Mouse (Mus musculus): ENCODE measurements around the gene Samd1. TPM values are rescaled to one million over a fixed set of nuclear protein-coding genes. Genes with fewer than 3 reads are reported as not detected.

Gene Samd1
- polyA plus RNA-seq, 1 experiment from 2014 or later = 8.5 TPM

DNA sequence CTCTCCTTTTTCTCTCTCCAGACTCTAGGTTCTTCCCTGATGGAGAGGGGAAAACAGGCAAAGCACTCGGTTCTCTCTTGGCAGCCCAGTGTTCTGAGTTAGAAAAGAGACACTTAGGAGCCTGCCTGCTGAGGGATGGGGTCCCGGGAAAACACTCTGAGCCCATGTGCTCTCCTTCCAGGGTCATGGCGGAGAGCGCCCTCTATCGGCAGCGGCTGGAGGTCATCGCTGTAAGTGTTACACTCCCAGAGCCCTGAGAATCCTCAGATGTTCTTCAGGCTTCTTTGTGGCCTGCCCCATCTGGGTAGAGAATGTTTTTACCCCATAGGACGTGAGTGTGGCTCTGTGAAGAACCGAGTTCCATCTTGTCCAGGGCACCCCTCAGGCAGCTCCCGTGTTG, 26.7 kb downstream of the Samd1 start:
- Histone ChIP-seq H3K4me3 (ENCODE audit: control insufficient read depth in 1 of 2, insufficient read depth in 1 of 2, low read depth in 1 of 2, low read length in 2 of 2) (no peak overlapping the region), H3K27me3 (ENCODE audit: control insufficient read depth, insufficient read depth, low read length) (peaks cover 59% of the 10 kb centered on the region), H3K9me3 (ENCODE audit: control insufficient read depth, low read length) (no peaks in the 10 kb centered on the region), H3K9ac (ENCODE audit: low read length) (no peak overlapping the region), H3K4me2 (ENCODE audit: low read length) (no peak overlapping the region), H3K27ac (replicated peaks in 1 of 2; ENCODE audit: control insufficient read depth in 1 of 2, insufficient read depth in 1 of 2, low read depth in 2 of 2, low read length in 2 of 2) (peak overlapping the region in 1 of 2 experiments; percentile 83; a peak in 1 of 4 replicates), H3K4me1 (ENCODE audit: control insufficient read depth in 2 of 2, insufficient read depth in 2 of 2, low read length in 2 of 2) (peaks cover 24 to 42% of the 10 kb centered on the region in 2 experiments), H3K36me3 (ENCODE audit: control insufficient read depth, insufficient read depth, low read length) (no peaks in the 10 kb centered on the region)
- WGBS = 18% methylated on average over 10 of the region's 10 CpGs
- ATAC-seq (ENCODE audit: insufficient number of reproducible peaks, insufficient read depth, low FRiP score, low read depth) = no peak

DNA sequence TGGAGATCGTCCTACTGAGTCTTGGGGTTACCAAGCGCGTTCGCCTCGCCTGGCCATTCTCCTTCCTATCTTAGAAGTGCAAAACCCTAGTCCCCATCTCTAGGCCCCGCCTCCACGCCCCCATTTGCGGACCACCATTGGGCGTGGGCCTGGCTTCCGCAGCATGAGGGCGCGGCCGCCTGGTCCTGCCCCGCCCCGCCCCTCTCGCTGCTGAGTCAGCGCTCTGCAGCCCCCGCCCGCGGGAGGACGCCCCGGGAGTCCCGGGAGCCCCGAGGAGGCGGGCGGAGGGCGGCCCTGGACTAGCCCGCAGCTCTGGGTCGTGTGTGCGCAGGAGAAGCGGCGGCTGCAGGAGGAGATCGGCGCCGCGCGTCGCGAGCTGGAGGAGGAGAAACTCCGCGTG, 28.4 kb downstream of the Samd1 start:
- under 1% methylated on average over 41 of the region's 41 CpGs for whole genome bisulfite sequencing
- H3K4me2 ChIP-seq (ENCODE audit: low read length) = peak overlapping the region; percentile 80
- H3K4me3 ChIP-seq (ENCODE audit: control insufficient read depth in 1 of 2, insufficient read depth in 1 of 2, low read depth in 1 of 2, low read length in 2 of 2) = peak overlapping the region; percentile 37 to 45
- H3K9ac ChIP-seq (ENCODE audit: low read length) = peak overlapping the region; percentile 54
- H3K9me3 ChIP-seq (ENCODE audit: control insufficient read depth, low read length) = no peaks in the 10 kb centered on the region
- 0 out of 2 replicates have a peak, but pooled peaks have one; percentile 20 for ATAC-seq (ENCODE audit: insufficient number of reproducible peaks, insufficient read depth, low FRiP score, low read depth)
- H3K27ac ChIP-seq (replicated peaks in 1 of 2; ENCODE audit: control insufficient read depth in 1 of 2, insufficient read depth in 1 of 2, low read depth in 2 of 2, low read length in 2 of 2) = no peak overlapping the region
- no peaks in the 10 kb centered on the region for H3K36me3 ChIP-seq (ENCODE audit: control insufficient read depth, insufficient read depth, low read length)
- H3K27me3 ChIP-seq (ENCODE audit: control insufficient read depth, insufficient read depth, low read length) = peaks cover 50% of the 10 kb centered on the region
- H3K4me1 ChIP-seq (ENCODE audit: control insufficient read depth in 2 of 2, insufficient read depth in 2 of 2, low read length in 2 of 2) = peaks cover 24 to 42% of the 10 kb centered on the region in 2 experiments

DNA sequence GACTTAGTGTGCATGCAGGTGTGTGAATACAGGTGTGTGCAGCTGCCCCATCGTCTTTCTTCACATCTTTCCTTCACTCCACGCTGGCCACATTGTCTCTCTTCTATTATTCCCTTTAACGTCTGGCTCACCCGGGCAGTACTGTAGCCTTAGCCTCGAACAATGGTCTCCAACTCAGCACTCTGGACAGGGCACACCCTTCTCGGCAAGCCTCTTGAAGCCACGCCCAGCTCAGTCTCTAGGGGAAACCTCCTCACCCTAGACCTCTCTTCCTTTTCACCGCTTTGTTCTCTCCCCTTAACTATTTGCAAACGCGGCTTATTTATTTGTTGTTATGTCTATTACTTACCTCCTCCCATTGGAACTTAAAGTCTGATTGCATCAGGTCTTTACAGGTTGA, 30.0 kb downstream of the Samd1 start:
- Histone ChIP-seq H3K27me3 (ENCODE audit: control insufficient read depth, insufficient read depth, low read length) (peaks cover 38% of the 10 kb centered on the region), H3K4me2 (ENCODE audit: low read length) (no peak overlapping the region), H3K4me1 (ENCODE audit: control insufficient read depth in 2 of 2, insufficient read depth in 2 of 2, low read length in 2 of 2) (peaks cover 17 to 28% of the 10 kb centered on the region in 2 experiments), H3K27ac (replicated peaks in 1 of 2; ENCODE audit: control insufficient read depth in 1 of 2, insufficient read depth in 1 of 2, low read depth in 2 of 2, low read length in 2 of 2) (no peak overlapping the region), H3K9me3 (ENCODE audit: control insufficient read depth, low read length) (no peaks in the 10 kb centered on the region), H3K36me3 (ENCODE audit: control insufficient read depth, insufficient read depth, low read length) (no peaks in the 10 kb centered on the region), H3K4me3 (ENCODE audit: control insufficient read depth in 1 of 2, insufficient read depth in 1 of 2, low read depth in 1 of 2, low read length in 2 of 2) (no peak overlapping the region), H3K9ac (ENCODE audit: low read length) (no peak overlapping the region)
- WGBS = 15% methylated on average over 10 of the region's 10 CpGs
- ATAC-seq (ENCODE audit: insufficient number of reproducible peaks, insufficient read depth, low FRiP score, low read depth) = no peak

DNA sequence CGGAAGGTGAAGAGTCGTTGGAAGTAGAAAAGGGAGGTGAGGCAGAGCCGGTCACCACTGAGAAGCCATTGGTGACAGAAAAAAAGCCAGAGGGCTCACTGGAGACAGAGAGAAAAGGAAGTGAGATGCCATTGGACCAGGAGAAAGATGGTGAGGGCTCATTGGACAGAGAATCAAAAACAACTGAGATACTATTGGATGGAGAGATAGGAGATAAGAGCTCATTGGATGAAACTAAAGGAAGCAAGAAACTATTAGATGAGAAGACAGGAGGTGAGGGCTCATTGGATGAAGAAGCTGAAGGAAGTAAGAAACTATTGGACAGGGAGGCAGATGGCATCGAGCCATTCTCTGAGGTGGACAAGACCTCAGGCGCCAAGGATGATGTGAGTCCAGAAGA, 31.8 kb downstream of the Samd1 start:
- Histone ChIP-seq H3K36me3 (ENCODE audit: control insufficient read depth, insufficient read depth, low read length) (no peaks in the 10 kb centered on the region), H3K27ac (replicated peaks in 1 of 2; ENCODE audit: control insufficient read depth in 1 of 2, insufficient read depth in 1 of 2, low read depth in 2 of 2, low read length in 2 of 2) (no peak overlapping the region), H3K4me2 (ENCODE audit: low read length) (no peak overlapping the region), H3K4me1 (ENCODE audit: control insufficient read depth in 2 of 2, insufficient read depth in 2 of 2, low read length in 2 of 2) (peaks cover 5 to 10% of the 10 kb centered on the region in 2 experiments; a peak in 3 of 4 replicates), H3K9me3 (ENCODE audit: control insufficient read depth, low read length) (no peaks in the 10 kb centered on the region), H3K9ac (ENCODE audit: low read length) (no peak overlapping the region), H3K4me3 (ENCODE audit: control insufficient read depth in 1 of 2, insufficient read depth in 1 of 2, low read depth in 1 of 2, low read length in 2 of 2) (no peak overlapping the region), H3K27me3 (ENCODE audit: control insufficient read depth, insufficient read depth, low read length) (peaks cover 37% of the 10 kb centered on the region)
- ATAC-seq (ENCODE audit: insufficient number of reproducible peaks, insufficient read depth, low FRiP score, low read depth) = no peak
- WGBS = 76% methylated on average over 5 of the region's 5 CpGs

DNA sequence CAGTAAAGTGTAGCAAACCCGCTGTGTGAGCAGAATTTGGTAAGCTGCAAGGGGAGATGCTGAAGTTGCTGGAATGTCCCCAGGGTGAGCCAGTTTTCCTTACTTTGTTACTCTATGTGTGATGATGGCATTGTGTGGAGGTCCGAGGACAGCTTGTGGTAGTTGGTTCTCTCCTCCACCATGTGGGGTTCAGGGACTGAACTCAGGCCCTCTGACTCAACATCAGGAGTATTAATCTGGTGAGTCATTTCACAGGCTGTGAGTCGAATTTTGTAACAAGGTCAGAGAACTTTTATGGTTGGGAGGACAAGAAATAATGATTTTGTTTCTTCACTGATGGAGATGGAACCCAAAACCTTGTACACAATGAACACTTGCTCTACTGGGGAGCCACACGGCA, 35.3 kb downstream of the Samd1 start:
- H3K36me3 ChIP-seq (ENCODE audit: control insufficient read depth, insufficient read depth, low read length) = no peaks in the 10 kb centered on the region
- no peak overlapping the region for H3K9ac ChIP-seq (ENCODE audit: low read length)
- H3K4me1 ChIP-seq (ENCODE audit: control insufficient read depth in 2 of 2, insufficient read depth in 2 of 2, low read length in 2 of 2) = no peaks in the 10 kb centered on the region
- no peak overlapping the region for H3K27ac ChIP-seq (replicated peaks in 1 of 2; ENCODE audit: control insufficient read depth in 1 of 2, insufficient read depth in 1 of 2, low read depth in 2 of 2, low read length in 2 of 2)
- H3K9me3 ChIP-seq (ENCODE audit: control insufficient read depth, low read length) = no peaks in the 10 kb centered on the region
- H3K27me3 ChIP-seq (ENCODE audit: control insufficient read depth, insufficient read depth, low read length) = peaks cover 11% of the 10 kb centered on the region
- ATAC-seq (ENCODE audit: insufficient number of reproducible peaks, insufficient read depth, low FRiP score, low read depth) = no peak
- no peak overlapping the region for H3K4me3 ChIP-seq (ENCODE audit: control insufficient read depth in 1 of 2, insufficient read depth in 1 of 2, low read depth in 1 of 2, low read length in 2 of 2)
- WGBS = 74% methylated on average over 4 of the region's 4 CpGs
- H3K4me2 ChIP-seq (ENCODE audit: low read length) = no peak overlapping the region

DNA sequence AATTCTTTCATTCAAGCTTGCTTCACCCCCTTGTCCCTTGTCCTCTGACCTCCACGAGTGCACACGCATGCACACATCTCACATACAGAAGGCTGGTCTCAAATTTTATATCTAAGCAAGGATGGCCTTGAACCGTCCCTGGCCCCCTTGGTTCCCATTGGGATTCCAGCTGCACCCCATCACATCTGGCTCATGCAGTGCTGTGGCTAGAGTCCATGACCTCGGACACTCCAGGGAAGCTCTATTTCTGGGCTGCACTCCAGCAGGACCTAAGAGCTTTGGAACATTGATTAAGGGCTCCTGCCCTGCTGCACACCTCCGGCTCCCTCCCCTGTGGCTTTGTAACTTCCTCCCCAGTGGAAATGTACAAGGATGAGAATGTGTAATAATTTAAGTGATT, 40.5 kb downstream of the Samd1 start:
- Histone ChIP-seq H3K4me2 (ENCODE audit: low read length) (no peak overlapping the region), H3K4me1 (ENCODE audit: control insufficient read depth in 2 of 2, insufficient read depth in 2 of 2, low read length in 2 of 2) (peaks cover 13% of the 10 kb centered on the region in 2 experiments; a peak in 3 of 4 replicates), H3K4me3 (ENCODE audit: control insufficient read depth in 1 of 2, insufficient read depth in 1 of 2, low read depth in 1 of 2, low read length in 2 of 2) (no peak overlapping the region), H3K27me3 (ENCODE audit: control insufficient read depth, insufficient read depth, low read length) (peaks cover 7% of the 10 kb centered on the region), H3K27ac (replicated peaks in 1 of 2; ENCODE audit: control insufficient read depth in 1 of 2, insufficient read depth in 1 of 2, low read depth in 2 of 2, low read length in 2 of 2) (no peak overlapping the region), H3K9ac (ENCODE audit: low read length) (no peak overlapping the region), H3K9me3 (ENCODE audit: control insufficient read depth, low read length) (no peaks in the 10 kb centered on the region), H3K36me3 (ENCODE audit: control insufficient read depth, insufficient read depth, low read length) (no peaks in the 10 kb centered on the region)
- 57% methylated on average over 5 of the region's 5 CpGs for WGBS
- ATAC-seq (ENCODE audit: insufficient number of reproducible peaks, insufficient read depth, low FRiP score, low read depth) = no peak

DNA sequence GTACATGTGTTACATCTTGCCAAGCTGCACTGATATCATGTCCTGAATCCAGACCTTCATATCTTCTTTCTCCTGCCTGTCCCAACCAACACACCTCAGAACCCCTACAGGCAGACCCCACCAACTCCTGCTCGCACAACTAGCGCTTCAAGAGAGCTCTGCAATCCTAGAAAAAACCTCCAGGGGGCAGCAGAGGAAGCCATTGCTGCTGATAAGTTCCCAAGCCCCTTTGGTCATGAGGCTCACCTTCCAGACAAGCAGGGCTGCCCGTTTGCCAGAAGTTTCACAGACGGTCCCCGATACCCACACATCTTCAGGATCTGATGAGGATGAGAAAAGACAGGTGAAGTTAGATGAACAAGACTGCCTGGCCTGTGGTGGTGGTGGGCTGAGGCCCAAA, 41.6 kb downstream of the Samd1 start:
- no peak for ATAC-seq (ENCODE audit: insufficient number of reproducible peaks, insufficient read depth, low FRiP score, low read depth)
- H3K4me1 ChIP-seq (ENCODE audit: control insufficient read depth in 2 of 2, insufficient read depth in 2 of 2, low read length in 2 of 2) = peaks cover 13% of the 10 kb centered on the region in 2 experiments; a peak in 3 of 4 replicates
- H3K27me3 ChIP-seq (ENCODE audit: control insufficient read depth, insufficient read depth, low read length) = peaks cover 17% of the 10 kb centered on the region
- H3K9ac ChIP-seq (ENCODE audit: low read length) = no peak overlapping the region
- no peak overlapping the region for H3K4me3 ChIP-seq (ENCODE audit: control insufficient read depth in 1 of 2, insufficient read depth in 1 of 2, low read depth in 1 of 2, low read length in 2 of 2)
- no peaks in the 10 kb centered on the region for H3K9me3 ChIP-seq (ENCODE audit: control insufficient read depth, low read length)
- H3K4me2 ChIP-seq (ENCODE audit: low read length) = no peak overlapping the region
- 4% methylated on average over 5 of the region's 5 CpGs for WGBS
- H3K27ac ChIP-seq (replicated peaks in 1 of 2; ENCODE audit: control insufficient read depth in 1 of 2, insufficient read depth in 1 of 2, low read depth in 2 of 2, low read length in 2 of 2) = no peak overlapping the region
- H3K36me3 ChIP-seq (ENCODE audit: control insufficient read depth, insufficient read depth, low read length) = no peaks in the 10 kb centered on the region
